Mouse (Mus musculus): ENCODE data around the gene Tmem170. TPM values are rescaled to one million over a fixed set of nuclear protein-coding genes. Genes with fewer than 3 reads are reported as not detected.

Tmem170 gene
- polyA plus RNA-seq, 1 experiment from 2014 or later = 10.3 TPM

DNA sequence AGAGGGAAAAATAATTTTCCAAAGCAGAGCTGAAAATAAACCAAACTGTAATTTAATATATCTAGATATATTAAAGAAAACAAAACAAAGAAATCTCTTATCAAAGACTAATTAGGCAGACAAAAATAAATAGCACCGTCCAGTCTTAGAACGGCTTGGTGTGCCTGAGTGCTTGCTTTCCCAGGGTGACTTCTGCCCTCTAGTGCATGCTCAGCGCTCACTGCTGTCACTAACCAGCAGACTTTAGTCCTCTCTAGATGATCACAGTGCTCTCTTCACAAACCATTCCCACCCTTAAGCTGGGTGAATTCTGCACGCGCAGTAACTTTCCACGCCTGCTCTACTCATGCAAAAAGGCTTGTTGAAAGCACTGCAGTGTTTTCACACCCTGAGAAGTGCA, 51.3 kb downstream of the Tmem170 start:
- no peak overlapping the region for H3K27ac ChIP-seq (replicated peaks)
- peaks cover 93% of the 10 kb centered on the region for H3K36me3 ChIP-seq
- no peaks in the 10 kb centered on the region for H3K27me3 ChIP-seq (ENCODE audit: low read depth, poor library complexity, severe bottlenecking)
- DNase-seq (ENCODE audit: low spot score) = no peak
- WGBS = 77% methylated on average over 6 of the region's 6 CpGs
- H3K4me3 ChIP-seq = no peak overlapping the region
- no peaks in the 10 kb centered on the region for H3K9me3 ChIP-seq (replicated peaks)
- no peaks in the 10 kb centered on the region for H3K4me1 ChIP-seq

DNA sequence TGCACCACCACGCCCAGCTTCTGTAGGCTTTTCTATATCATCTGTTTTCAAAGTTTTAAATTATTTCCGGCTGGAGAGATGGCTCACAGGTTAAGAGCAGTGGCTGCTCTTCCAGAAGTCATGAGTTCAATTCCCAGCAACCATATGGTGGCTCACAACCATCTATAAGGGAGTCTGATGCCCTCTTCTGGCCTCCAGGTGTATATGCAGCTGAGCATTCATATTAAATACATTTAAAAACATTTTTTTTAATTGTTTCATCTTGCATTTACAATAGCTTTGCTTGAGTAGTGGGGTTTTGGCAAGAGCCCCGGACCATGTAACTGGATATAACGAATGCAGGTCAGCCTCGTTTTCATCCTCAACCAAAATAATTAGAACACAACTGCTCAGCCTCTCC, 52.2 kb downstream of the Tmem170 start:
- no peaks in the 10 kb centered on the region for H3K9me3 ChIP-seq (replicated peaks)
- H3K27ac ChIP-seq (replicated peaks) = no peak overlapping the region
- H3K4me3 ChIP-seq = no peak overlapping the region
- no peaks in the 10 kb centered on the region for H3K4me1 ChIP-seq
- no peak for DNase-seq (ENCODE audit: low spot score)
- no peaks in the 10 kb centered on the region for H3K27me3 ChIP-seq (ENCODE audit: low read depth, poor library complexity, severe bottlenecking)
- 94% methylated on average over 5 of the region's 5 CpGs for whole genome bisulfite sequencing
- H3K36me3 ChIP-seq = peaks cover 92% of the 10 kb centered on the region

GRCm38 (mm10) chr8:111821199-111821598, 55.4 kb downstream of the Tmem170 start:
- no peak for DNase-seq (ENCODE audit: low spot score)
- no peak overlapping the region for H3K4me3 ChIP-seq
- WGBS = 89% methylated on average over 10 of the region's 10 CpGs
- H3K27ac ChIP-seq (replicated peaks) = no peak overlapping the region
- no peaks in the 10 kb centered on the region for H3K4me1 ChIP-seq
- H3K36me3 ChIP-seq = peaks cover 78% of the 10 kb centered on the region
- H3K27me3 ChIP-seq (ENCODE audit: low read depth, poor library complexity, severe bottlenecking) = no peaks in the 10 kb centered on the region
- no peaks in the 10 kb centered on the region for H3K9me3 ChIP-seq (replicated peaks)

- no peaks in the 10 kb centered on the region for H3K4me1 ChIP-seq
- 88% methylated on average over 4 of the region's 4 CpGs for WGBS
- H3K9me3 ChIP-seq (replicated peaks) = no peaks in the 10 kb centered on the region
- DNase-seq (ENCODE audit: low spot score) = no peak
- H3K4me3 ChIP-seq = no peak overlapping the region
- H3K27me3 ChIP-seq (ENCODE audit: low read depth, poor library complexity, severe bottlenecking) = no peaks in the 10 kb centered on the region
- H3K36me3 ChIP-seq = peaks cover 82% of the 10 kb centered on the region
- H3K27ac ChIP-seq (replicated peaks) = no peak overlapping the region
These were observed 55.9 kb downstream of the Tmem170 start for GRCm38 (mm10) chr8:111820691-111821090.

GRCm38 (mm10) chr8:111820018-111820417, 56.5 kb downstream of the Tmem170 start:
- peaks cover 82% of the 10 kb centered on the region for H3K36me3 ChIP-seq

GRCm38 (mm10) chr8:111818556-111818955, 58.0 kb downstream of the Tmem170 start:
- no peaks in the 10 kb centered on the region for H3K27me3 ChIP-seq (ENCODE audit: low read depth, poor library complexity, severe bottlenecking)
- DNase-seq (ENCODE audit: low spot score) = no peak
- no peak overlapping the region for H3K27ac ChIP-seq (replicated peaks)
- 94% methylated on average over 3 of the region's 3 CpGs for WGBS
- H3K9me3 ChIP-seq (replicated peaks) = no peaks in the 10 kb centered on the region
- peaks cover 77% of the 10 kb centered on the region for H3K36me3 ChIP-seq
- H3K4me1 ChIP-seq = no peaks in the 10 kb centered on the region
- H3K4me3 ChIP-seq = no peak overlapping the region

More at GRCm38 (mm10) chr8:111820018-111820417, 56.5 kb downstream of the Tmem170 start:
- no peaks in the 10 kb centered on the region for H3K27me3 ChIP-seq (ENCODE audit: low read depth, poor library complexity, severe bottlenecking)
- no peak for DNase-seq (ENCODE audit: low spot score)
- H3K4me3 ChIP-seq = no peak overlapping the region
- no peaks in the 10 kb centered on the region for H3K4me1 ChIP-seq
- no peak overlapping the region for H3K27ac ChIP-seq (replicated peaks)
- no peaks in the 10 kb centered on the region for H3K9me3 ChIP-seq (replicated peaks)
- 90% methylated on average over 12 of the region's 12 CpGs for WGBS

DNA sequence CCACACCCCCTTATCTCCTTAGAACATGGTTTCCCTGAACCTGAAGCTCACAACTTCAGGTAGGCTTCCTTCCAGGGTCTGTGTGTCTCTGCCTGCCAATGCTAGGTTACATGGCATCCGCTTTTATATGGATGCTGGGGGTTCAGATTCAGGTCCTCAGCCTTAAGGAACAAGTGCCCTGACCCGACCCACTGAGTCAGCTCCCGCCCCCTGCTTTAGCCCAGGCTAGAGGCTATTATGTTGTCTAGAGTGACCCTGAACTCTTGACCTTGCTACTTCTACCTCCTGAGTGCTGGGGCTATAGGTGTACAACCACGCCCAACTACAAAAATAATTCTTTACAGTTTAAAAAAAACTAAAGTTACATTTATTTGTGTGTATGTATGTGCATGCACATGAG, 61.5 kb downstream of the Tmem170 start:
- H3K27ac ChIP-seq (replicated peaks) = no peak overlapping the region
- H3K36me3 ChIP-seq = peaks cover 62% of the 10 kb centered on the region
- 95% methylated on average over 4 of the region's 4 CpGs for WGBS
- no peaks in the 10 kb centered on the region for H3K27me3 ChIP-seq (ENCODE audit: low read depth, poor library complexity, severe bottlenecking)
- H3K9me3 ChIP-seq (replicated peaks) = no peaks in the 10 kb centered on the region
- no peaks in the 10 kb centered on the region for H3K4me1 ChIP-seq
- no peak overlapping the region for H3K4me3 ChIP-seq
- no peak for DNase-seq (ENCODE audit: low spot score)

DNA sequence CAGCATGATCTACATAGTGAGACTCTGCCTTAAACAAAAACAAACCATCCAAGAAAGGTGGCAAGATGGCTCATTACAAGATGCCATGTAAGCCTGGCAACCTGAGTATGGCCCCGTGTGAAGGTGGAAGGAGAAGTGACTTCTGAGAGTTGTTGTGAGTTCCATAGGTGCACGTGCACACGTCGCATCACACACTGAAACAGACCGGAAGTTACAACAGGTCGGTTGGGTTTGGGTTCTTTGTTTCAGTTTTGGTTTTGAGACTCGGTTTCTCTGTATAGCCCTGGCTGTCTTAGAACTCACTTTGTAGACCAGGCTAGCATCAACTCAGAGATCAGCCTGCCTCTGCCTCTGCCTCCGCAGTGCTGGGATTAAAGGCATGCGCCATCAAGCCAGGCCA, 62.7 kb downstream of the Tmem170 start:
- Histone ChIP-seq H3K27me3 (ENCODE audit: low read depth, poor library complexity, severe bottlenecking) (no peaks in the 10 kb centered on the region), H3K36me3 (peaks cover 56% of the 10 kb centered on the region), H3K27ac (replicated peaks) (no peak overlapping the region), H3K9me3 (replicated peaks) (no peaks in the 10 kb centered on the region), H3K4me1 (no peaks in the 10 kb centered on the region), H3K4me3 (no peak overlapping the region)
- no peak for DNase-seq (ENCODE audit: low spot score)
- 97% methylated on average over 9 of the region's 9 CpGs for WGBS

Other genes starting within 250 kb of the Tmem170 start
- 0.09 and 0.12 TPM in 2 replicates for gene Ldhd, start 246.4 kb downstream of the Tmem170 start, polyA plus RNA-seq (2016; fragmentation: Nextera tagmentation; extraction: Ambion mirVana)
- gene Zfp1, start 233.3 kb downstream of the Tmem170 start, polyA plus RNA-seq (2016; fragmentation: Nextera tagmentation; extraction: Ambion mirVana) = 22.2 and 22.4 TPM in 2 replicates
- not detected in 2 replicates for gene Ctrb1, start 185.7 kb downstream of the Tmem170 start, polyA plus RNA-seq (2016; fragmentation: Nextera tagmentation; extraction: Ambion mirVana)
- 52.4 and 53.7 TPM in 2 replicates for gene Bcar1, start 132.9 kb downstream of the Tmem170 start, polyA plus RNA-seq (2016; fragmentation: Nextera tagmentation; extraction: Ambion mirVana)
- 205 and 225 TPM in 2 replicates for gene Cfdp1, start 22.5 kb downstream of the Tmem170 start, polyA plus RNA-seq (2016; fragmentation: Nextera tagmentation; extraction: Ambion mirVana)
- 2.1 and 2.9 TPM in 2 replicates for gene Chst5, start 33.7 kb upstream of the Tmem170 start, polyA plus RNA-seq (2016; fragmentation: Nextera tagmentation; extraction: Ambion mirVana)
- 26.7 TPM in 2 replicates for gene Tmem231, start 57.1 kb upstream of the Tmem170 start, polyA plus RNA-seq (2016; fragmentation: Nextera tagmentation; extraction: Ambion mirVana)
- 235 and 259 TPM in 2 replicates for gene Gabarapl2, start 64.0 kb upstream of the Tmem170 start, polyA plus RNA-seq (2016; fragmentation: Nextera tagmentation; extraction: Ambion mirVana)
- gene Adat1, start 115.6 kb upstream of the Tmem170 start, polyA plus RNA-seq (2016; fragmentation: Nextera tagmentation; extraction: Ambion mirVana) = 13.1 and 15.9 TPM in 2 replicates
- 245 and 265 TPM in 2 replicates for gene Kars, start 134.6 kb upstream of the Tmem170 start, polyA plus RNA-seq (2016; fragmentation: Nextera tagmentation; extraction: Ambion mirVana)
- 29.9 and 32.3 TPM in 2 replicates for gene Terf2ip, start 134.6 kb upstream of the Tmem170 start, polyA plus RNA-seq (2016; fragmentation: Nextera tagmentation; extraction: Ambion mirVana)
- gene Gm6793, start 138.3 kb upstream of the Tmem170 start, polyA plus RNA-seq (2016; fragmentation: Nextera tagmentation; extraction: Ambion mirVana) = 0.26 and 0.76 TPM in 2 replicates